Mouse (Mus musculus): ENCODE measurements around the gene Plp2. TPM values are rescaled to one million over a fixed set of nuclear protein-coding genes. Genes with fewer than 3 reads are reported as not detected.

Gene Plp2
- polyA plus RNA-seq, 1 experiment from 2014 or later = 255 TPM

Other genes with a start within 250 kb of the Plp2 start
- 0.04 and 0.12 TPM in 2 replicates for gene Foxp3, start 97.7 kb downstream of the Plp2 start, polyA plus RNA-seq (2015; fragmentation: Nextera tagmentation; extraction: Ambion mirVana)
- gene Ppp1r3f, start 97.1 kb downstream of the Plp2 start, polyA plus RNA-seq (2015; fragmentation: Nextera tagmentation; extraction: Ambion mirVana) = 1.6 and 2.0 TPM in 2 replicates
- 28.0 and 29.0 TPM in 2 replicates for gene Ccdc22, start 65.9 kb downstream of the Plp2 start, polyA plus RNA-seq (2015; fragmentation: Nextera tagmentation; extraction: Ambion mirVana)
- gene Cacna1f, start 64.3 kb downstream of the Plp2 start, polyA plus RNA-seq (2015; fragmentation: Nextera tagmentation; extraction: Ambion mirVana) = 0.04 TPM in 1 of 2 replicates, not detected in the other
- 7.3 and 7.5 TPM in 2 replicates for gene Syp, start 32.9 kb downstream of the Plp2 start, polyA plus RNA-seq (2015; fragmentation: Nextera tagmentation; extraction: Ambion mirVana)
- gene Prickle3, start 14.1 kb downstream of the Plp2 start, polyA plus RNA-seq (2015; fragmentation: Nextera tagmentation; extraction: Ambion mirVana) = 10.7 and 10.8 TPM in 2 replicates
- gene Magix, start 9.9 kb upstream of the Plp2 start, polyA plus RNA-seq (2015; fragmentation: Nextera tagmentation; extraction: Ambion mirVana) = 0.54 and 0.74 TPM in 2 replicates
- gene Gpkow, start 25.7 kb upstream of the Plp2 start, polyA plus RNA-seq (2015; fragmentation: Nextera tagmentation; extraction: Ambion mirVana) = 33.0 and 34.9 TPM in 2 replicates
- 32.0 and 32.5 TPM in 2 replicates for gene Wdr45, start 42.9 kb upstream of the Plp2 start, polyA plus RNA-seq (2015; fragmentation: Nextera tagmentation; extraction: Ambion mirVana)
- 1.5 TPM in 1 of 2 replicates, not detected in the other for gene Gm45208, start 50.9 kb upstream of the Plp2 start, polyA plus RNA-seq (2015; fragmentation: Nextera tagmentation; extraction: Ambion mirVana)
- gene Praf2, start 57.0 kb upstream of the Plp2 start, polyA plus RNA-seq (2015; fragmentation: Nextera tagmentation; extraction: Ambion mirVana) = 58.3 and 60.9 TPM in 2 replicates
- 16.0 and 22.2 TPM in 2 replicates for gene Ccdc120, start 79.5 kb upstream of the Plp2 start, polyA plus RNA-seq (2015; fragmentation: Nextera tagmentation; extraction: Ambion mirVana)
- 26.2 and 29.9 TPM in 2 replicates for gene Tfe3, start 91.2 kb upstream of the Plp2 start, polyA plus RNA-seq (2015; fragmentation: Nextera tagmentation; extraction: Ambion mirVana)
- 38.9 and 42.4 TPM in 2 replicates for gene Gripap1, start 118.4 kb upstream of the Plp2 start, polyA plus RNA-seq (2015; fragmentation: Nextera tagmentation; extraction: Ambion mirVana)
- gene Kcnd1, start 150.9 kb upstream of the Plp2 start, polyA plus RNA-seq (2015; fragmentation: Nextera tagmentation; extraction: Ambion mirVana) = 1.4 and 1.5 TPM in 2 replicates
- gene Otud5, start 170.0 kb upstream of the Plp2 start, polyA plus RNA-seq (2015; fragmentation: Nextera tagmentation; extraction: Ambion mirVana) = 44.3 and 44.7 TPM in 2 replicates
- 10.3 and 15.9 TPM in 2 replicates for gene Pim2, start 206.9 kb upstream of the Plp2 start, polyA plus RNA-seq (2015; fragmentation: Nextera tagmentation; extraction: Ambion mirVana)
- gene Slc35a2, start 212.6 kb upstream of the Plp2 start, polyA plus RNA-seq (2015; fragmentation: Nextera tagmentation; extraction: Ambion mirVana) = 39.0 and 39.4 TPM in 2 replicates
- 110 and 111 TPM in 2 replicates for gene Pqbp1, start 227.9 kb upstream of the Plp2 start, polyA plus RNA-seq (2015; fragmentation: Nextera tagmentation; extraction: Ambion mirVana)
- gene Timm17b, start 228.0 kb upstream of the Plp2 start, polyA plus RNA-seq (2015; fragmentation: Nextera tagmentation; extraction: Ambion mirVana) = 141 and 148 TPM in 2 replicates
- not detected in 2 replicates for gene Gm10491, start 236.4 kb upstream of the Plp2 start, polyA plus RNA-seq (2015; fragmentation: Nextera tagmentation; extraction: Ambion mirVana)
- not detected in 2 replicates for gene Gm10490, start 238.2 kb upstream of the Plp2 start, polyA plus RNA-seq (2015; fragmentation: Nextera tagmentation; extraction: Ambion mirVana)
- gene Pcsk1n, start 248.4 kb upstream of the Plp2 start, polyA plus RNA-seq (2015; fragmentation: Nextera tagmentation; extraction: Ambion mirVana) = 13.0 and 13.2 TPM in 2 replicates